Mouse (Mus musculus): ENCODE data around the gene Naa35. TPM values are rescaled to one million over a fixed set of nuclear protein-coding genes. Genes with fewer than 3 reads are reported as not detected.

Gene Naa35
- 10 to 100 TPM; 29.2 to 32.7 TPM for total RNA-seq (2021)
- long read RNA-seq, experiment 1, transcript Naa35-201 (23 exons, 3,793 nt): major isoform, 18 of 24 reads
- long read RNA-seq, experiment 1, partial matches to known transcripts: 2 of 24 reads
- long read RNA-seq, experiment 1, other reads (novel, unspliced or antisense): 4 of 24 reads
- long read RNA-seq, experiment 2, transcript Naa35-201 (23 exons, 3,793 nt): major isoform, 21 of 26 reads
- long read RNA-seq, experiment 2, partial matches to known transcripts: 0 of 26 reads
- long read RNA-seq, experiment 2, other reads (novel, unspliced or antisense): 5 of 26 reads

DNA sequence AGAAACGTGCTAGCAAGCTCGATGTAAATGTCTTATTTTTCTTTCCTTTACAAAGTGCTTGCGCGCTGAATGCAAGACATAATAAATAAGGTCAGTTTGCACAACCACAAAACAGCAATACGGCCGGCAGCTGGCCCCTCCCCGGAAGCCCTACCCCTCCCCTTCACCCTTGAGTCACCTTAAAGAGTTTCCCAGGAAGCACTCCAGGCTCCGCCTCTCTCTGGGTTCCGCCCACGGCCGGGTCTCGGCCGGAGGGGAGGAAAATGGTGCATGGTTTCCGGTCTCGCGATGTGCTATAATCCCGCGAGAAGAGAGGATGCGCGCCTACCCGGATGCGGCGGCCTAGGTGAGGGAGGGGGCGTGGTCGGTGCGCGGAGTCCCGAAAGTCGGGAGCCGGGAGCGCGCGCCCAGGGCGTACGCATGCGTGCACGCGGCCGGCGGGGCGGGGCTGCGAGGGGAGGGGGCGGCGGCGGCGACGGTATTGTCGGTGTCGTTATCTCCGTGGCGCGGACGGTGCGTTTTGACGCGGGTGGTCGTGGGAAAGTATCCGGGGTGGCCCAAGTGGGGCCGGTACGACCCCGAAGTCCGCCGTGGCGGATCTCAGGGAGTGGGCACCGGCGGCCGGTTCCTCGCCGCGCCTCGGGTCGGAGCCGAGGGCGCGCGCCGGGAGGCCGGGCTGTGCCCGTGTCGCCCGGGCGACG, at the start of gene Naa35, which contains the start of gene Agtpbp1:
Naa35 (plus strand) TSS at position 313 of the 701 bp plus-strand sequence.
Agtpbp1 (minus strand) TSS at position 281 of the 701 bp plus-strand sequence.
- intact Hi-C loops (cut with DNase I): loop anchor here (2.0 to 5.0 kb wide), 4 partner anchors 28 to 182 kb away; partner anchors contain the start of gene Isca1
- Histone ChIP-seq H3K4me3 (peak within 1 kb of the TSS; percentile 91), H3K27ac (peak within 1 kb of the TSS; percentile 92)
- DNase-seq: peak; percentile 100
- no peak for TF ChIP-seq CTCF (IDR thresholded peaks at IDR 0.05)

DNA sequence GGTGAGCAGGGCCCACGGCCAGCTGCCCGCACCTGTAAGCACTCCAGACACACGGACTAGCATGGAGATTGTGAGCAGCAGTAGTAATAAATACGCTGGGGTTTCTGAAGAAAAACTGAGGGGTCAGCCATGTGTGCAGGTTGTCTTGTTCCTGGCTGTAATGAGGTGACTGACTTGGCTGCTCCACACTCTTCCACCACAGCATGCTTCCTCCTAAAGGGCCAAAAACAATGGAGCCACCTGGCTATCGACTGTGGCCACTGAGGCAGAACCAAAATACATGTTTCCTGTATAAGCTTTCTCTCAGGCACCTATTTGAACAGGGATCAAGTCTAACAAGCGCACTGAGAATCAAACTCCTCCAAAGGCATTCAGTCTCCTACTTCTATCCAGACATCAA, 49.3 kb upstream of the Naa35 start:
- no peak for TF ChIP-seq CTCF (IDR thresholded peaks at IDR 0.05)
- intact Hi-C loops (cut with DNase I): no loop called here
- Histone ChIP-seq H3K4me3 (no peak overlapping the region), H3K27ac (no peak overlapping the region)
- no peak for DNase-seq

DNA sequence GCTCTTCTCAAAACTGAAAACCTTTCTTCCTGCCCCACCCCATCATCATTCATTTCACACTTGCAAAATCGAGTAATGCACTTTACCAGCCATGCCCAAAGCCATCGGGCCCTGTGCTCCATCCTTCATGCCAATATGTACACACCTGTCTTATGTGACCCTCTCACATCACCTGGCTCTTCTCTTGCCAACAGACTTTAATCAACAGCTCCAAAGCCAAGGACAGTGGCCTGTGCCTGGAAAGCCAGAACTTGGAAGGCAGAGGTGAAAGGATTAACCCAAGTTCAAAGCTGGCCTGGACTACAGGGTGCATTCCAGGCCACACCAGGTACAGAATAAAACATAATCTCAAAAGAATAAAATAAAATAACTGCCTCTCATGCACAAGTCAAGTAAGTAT, 48.4 kb upstream of the Naa35 start:
- intact Hi-C loops (cut with DNase I): no loop called here
- no peak overlapping the region for H3K27ac ChIP-seq
- TF ChIP-seq CTCF (IDR thresholded peaks at IDR 0.05): no peak
- DNase-seq: no peak
- H3K4me3 ChIP-seq: no peak overlapping the region

DNA sequence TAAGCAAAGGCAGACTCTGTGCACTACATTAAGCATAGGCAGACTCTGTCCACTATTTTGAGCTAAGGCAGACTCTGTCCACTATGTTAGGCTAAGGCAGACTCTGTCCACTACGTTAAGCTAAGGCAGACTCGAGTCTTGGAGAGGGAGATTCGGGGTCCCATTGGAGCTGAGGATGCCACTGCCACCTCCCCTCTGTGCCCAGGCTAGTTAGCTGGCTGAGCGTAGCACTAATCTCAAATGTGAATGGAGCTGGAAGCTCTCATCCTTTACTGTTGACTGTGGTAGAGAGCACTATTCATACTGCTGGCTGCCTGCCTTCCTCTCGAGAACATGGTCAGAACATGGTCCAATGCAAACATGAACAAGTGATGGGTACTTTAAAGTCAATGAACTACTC, 46.4 kb upstream of the Naa35 start:
- no peak for TF ChIP-seq CTCF (IDR thresholded peaks at IDR 0.05)
- Histone ChIP-seq H3K27ac (no peak overlapping the region), H3K4me3 (no peak overlapping the region)
- DNase-seq: no peak
- intact Hi-C loops (cut with DNase I): no loop called here

DNA sequence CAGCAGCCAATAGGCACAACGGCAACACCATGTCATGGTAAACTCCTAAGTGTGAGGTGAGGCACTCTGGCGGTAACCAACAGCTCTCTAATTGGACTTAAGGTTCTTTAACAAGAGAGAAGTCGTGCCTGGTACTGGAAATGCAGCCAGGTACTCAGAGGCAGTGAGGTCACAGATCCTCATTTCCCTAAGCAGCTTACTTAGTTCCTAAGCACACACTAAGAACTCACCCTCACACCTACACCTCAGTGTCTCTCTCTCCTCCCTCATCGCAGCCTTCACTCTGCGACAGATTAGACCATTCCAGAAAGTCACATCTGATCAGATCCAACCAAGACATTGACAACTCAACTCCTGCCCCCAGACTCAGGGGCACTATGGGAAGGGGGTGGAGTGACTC, 45.0 kb upstream of the Naa35 start:
- H3K4me3 ChIP-seq: no peak overlapping the region
- H3K27ac ChIP-seq: no peak overlapping the region
- intact Hi-C loops (cut with DNase I): no loop called here
- no peak for DNase-seq
- no peak for TF ChIP-seq CTCF (IDR thresholded peaks at IDR 0.05)

DNA sequence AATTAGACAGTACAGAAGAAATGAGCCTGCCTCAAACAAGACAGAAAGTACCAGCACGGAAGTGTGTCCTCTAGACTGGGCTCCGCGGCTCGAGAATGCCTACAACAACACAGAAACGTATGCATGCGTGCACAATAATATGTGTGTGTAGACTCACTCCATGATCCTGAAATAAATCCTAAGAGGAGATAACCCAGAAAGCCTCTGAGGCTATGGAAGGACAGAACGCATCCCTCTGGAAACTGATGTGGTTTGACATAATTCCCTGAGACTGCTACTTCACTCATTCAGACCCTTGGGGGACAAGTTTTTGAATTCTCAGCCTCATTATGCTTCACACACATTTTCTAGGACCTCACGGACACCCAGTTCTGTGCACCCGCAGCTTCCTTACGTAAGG, 42.6 kb upstream of the Naa35 start:
- no peak for DNase-seq
- Histone ChIP-seq H3K4me3 (no peak overlapping the region), H3K27ac (no peak overlapping the region)
- intact Hi-C loops (cut with DNase I): no loop called here
- TF ChIP-seq CTCF (IDR thresholded peaks at IDR 0.05): no peak

DNA sequence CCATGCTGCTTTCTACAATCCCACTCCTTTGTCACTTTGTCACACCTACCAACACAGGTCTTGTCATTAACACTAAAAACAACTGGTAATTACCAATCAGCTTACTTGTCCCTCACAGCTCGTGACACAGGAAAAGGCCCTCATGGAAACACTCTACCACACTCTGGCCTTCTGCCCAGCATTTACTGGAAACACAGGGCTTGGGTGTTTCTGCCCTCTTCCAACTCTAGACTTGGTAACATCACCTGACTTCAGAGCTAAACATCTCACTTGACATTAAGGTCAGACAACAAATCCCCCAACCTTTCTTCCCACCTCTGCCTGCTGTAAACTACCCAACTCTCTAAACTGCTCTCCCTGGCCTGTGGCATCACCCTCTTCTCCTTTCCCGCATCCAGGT, 38.0 kb upstream of the Naa35 start:
- intact Hi-C loops (cut with DNase I): no loop called here
- Histone ChIP-seq H3K27ac (peak overlapping the region; percentile 54; the same call in 1 of the 2 replicates), H3K4me3 (no peak overlapping the region)
- no peak for TF ChIP-seq CTCF (IDR thresholded peaks at IDR 0.05)
- no peak for DNase-seq

DNA sequence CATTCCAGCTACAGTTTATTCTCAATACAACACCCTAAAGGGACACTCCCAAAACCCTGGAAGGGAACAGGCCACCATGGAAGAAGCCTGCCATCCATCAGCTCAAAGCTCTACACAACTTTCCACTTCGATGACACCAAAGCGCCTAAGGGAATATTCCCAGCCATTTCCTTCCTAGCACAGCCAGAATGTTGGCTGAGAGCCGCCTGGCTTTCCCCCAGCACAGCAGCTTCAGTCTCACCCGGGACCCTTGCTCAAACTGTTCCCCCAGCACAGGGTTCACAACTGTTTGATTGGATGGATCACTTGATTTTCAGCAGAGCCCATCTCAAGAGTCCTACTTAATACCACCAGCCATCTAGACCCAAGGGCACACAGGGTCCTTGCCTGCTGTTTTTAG, 37.3 kb upstream of the Naa35 start:
- no peak for TF ChIP-seq CTCF (IDR thresholded peaks at IDR 0.05)
- Histone ChIP-seq H3K4me3 (no peak overlapping the region), H3K27ac (peak overlapping the region; percentile 54)
- intact Hi-C loops (cut with DNase I): no loop called here
- peak; percentile 31 for DNase-seq

DNA sequence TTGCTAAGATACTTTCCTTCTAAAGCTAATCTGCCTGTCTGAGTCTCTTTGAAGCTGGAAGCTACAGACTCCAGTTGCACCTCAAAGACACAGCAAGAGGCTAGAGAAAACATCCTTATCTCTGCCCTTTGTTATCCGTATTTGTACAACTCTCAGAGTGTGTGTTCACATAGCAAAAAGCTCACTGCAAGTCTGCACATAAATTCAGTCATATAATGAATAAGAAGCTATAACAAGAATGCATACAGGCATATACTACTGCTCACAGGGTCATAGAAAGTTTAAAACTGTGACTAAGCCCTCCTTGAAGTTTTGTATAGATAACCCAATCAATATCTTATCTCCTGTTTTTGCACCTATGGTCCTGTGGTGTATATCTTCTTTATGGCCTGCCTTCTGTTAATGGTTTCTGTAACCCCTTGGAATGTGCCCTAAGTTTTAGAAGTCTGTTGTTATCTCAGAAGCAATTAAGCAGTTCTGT, 35.7 kb upstream of the Naa35 start:
- intact Hi-C loops (cut with DNase I): no loop called here
- Histone ChIP-seq H3K4me3 (no peak overlapping the region), H3K27ac (no peak overlapping the region)
- DNase-seq: no peak
- no peak for TF ChIP-seq CTCF (IDR thresholded peaks at IDR 0.05)

DNA sequence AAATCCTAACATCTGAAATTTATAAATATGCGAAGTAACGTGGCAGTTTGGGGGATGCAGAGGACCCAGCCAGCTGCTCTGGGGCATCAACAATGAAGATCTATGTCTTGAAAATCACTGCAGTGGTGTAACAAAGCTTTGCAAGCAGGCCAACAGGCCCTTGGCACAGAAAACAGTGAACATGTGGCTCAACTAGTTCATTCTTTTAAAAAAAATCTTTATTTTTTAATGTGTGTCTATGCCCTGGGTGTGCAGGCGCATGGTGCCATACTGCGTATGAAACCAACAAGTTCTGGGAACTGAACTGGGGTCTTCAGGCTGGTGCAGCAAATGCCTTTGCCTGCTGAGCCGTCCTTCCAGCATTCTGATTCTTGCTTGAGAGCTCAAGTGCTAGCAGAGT, 32.8 kb upstream of the Naa35 start:
- Histone ChIP-seq H3K4me3 (no peak overlapping the region), H3K27ac (no peak overlapping the region)
- intact Hi-C loops (cut with DNase I): no loop called here
- no peak for TF ChIP-seq CTCF (IDR thresholded peaks at IDR 0.05)
- DNase-seq: no peak

DNA sequence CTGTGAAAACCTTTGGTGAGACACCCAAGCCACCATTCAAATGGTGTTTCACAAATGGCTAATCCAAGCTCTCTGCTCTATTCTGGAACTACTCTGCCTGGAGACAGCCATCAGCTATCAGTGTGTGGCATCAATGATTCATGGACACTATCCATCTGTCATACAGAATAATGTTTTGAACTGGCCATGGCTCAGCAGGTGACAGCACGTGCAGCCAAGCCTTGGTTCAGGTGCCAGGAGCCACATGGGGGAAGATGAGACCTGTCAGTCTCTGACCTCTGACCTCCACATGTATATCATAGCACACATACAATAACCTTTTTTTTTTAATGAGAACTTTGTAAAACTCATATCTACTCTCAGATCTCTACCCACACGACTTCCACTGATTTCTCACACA, 32.3 kb upstream of the Naa35 start:
- intact Hi-C loops (cut with DNase I): no loop called here
- TF ChIP-seq CTCF (IDR thresholded peaks at IDR 0.05): no peak
- no peak overlapping the region for H3K27ac ChIP-seq
- no peak overlapping the region for H3K4me3 ChIP-seq
- DNase-seq: no peak

DNA sequence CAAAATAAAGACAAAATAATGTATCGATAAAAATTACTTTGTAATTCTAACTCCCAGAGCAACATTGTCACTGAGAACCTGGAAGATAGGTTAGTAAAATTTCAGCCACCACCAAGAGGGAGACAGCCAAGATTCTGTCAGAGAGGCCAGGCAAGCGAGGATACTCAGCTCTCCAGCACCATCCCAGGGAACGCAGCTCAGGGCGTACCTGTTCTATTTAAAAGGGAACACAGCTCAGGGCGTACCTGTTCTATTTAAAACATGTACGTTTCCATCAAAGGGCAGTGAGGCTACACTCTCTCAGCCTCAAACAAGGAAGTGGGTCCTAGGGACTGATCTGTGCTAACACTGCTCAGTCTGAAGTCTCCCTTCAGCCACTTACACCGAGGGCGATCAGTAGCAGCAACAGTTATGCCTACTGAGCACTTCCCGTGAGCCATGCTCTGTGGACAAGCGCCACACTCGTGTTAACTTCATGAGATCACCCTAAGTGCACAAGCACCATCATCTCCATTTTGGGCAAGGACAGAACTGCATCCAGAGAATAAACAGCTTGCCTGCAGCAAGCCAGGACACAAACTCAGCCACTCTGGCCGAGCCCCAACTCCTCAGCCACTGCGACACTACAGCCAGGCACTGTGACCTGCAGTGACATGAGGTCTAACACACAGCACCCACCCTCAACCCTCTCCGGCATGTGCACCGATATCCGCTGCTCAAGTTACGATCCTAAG, 30.1 kb upstream of the Naa35 start:
- no peak overlapping the region for H3K27ac ChIP-seq
- DNase-seq: no peak
- intact Hi-C loops (cut with DNase I): no loop called here
- TF ChIP-seq CTCF (IDR thresholded peaks at IDR 0.05): no peak
- peak overlapping the region; percentile 96; the same call in 1 of the 2 replicates for H3K4me3 ChIP-seq
